Mouse (Mus musculus) 3T3-L1 (cell line): ENCODE results near the gene D030056L22Rik.

Experiments used
- DNase-seq: peaks from one replicate; pipeline ENCODE4 v3.0.0-alpha.2; 2015; ENCODE audit warnings: low read depth, low spot score

D030056L22Rik gene

DNA sequence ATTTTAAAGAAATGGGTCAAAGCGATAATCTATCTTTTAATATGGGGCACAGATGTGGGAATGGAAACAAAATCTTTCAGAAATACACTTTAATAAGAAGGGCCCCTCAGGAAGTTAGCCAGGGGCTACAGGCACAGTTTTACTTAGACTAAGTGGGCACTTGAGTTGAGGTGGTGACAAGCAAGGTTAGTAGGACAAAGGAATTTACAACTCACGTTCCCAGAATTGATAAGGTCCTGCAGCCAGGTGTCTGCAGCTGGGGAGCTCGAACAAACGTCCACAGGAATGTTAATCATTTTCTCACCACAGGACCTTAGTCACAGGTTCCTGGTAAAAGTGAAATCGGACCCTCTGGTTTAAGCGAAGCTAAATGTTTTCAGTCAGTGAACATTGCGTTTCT lies 18.1 kb downstream of the D030056L22Rik start:
- no peak for DNase-seq

DNA sequence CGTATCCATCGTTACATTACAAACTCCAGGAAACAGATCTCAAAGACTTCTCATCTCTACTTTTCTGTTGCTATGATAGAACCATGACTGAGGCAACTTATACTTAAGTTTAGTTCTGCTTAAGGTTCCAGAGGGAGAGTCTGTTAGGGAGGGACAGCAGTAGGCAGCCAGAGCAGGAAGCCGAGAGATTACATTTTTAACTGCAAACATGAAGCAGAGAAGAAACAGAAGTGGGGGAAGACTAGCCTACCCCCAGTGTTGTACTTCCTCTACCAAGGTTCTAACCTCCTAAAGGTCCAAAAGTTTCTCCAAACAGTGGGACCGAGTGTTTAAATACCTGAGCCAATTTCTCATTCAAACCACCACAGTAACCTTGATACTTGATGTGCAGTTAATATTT lies 22.9 kb downstream of the D030056L22Rik start:
- no peak for DNase-seq

DNA sequence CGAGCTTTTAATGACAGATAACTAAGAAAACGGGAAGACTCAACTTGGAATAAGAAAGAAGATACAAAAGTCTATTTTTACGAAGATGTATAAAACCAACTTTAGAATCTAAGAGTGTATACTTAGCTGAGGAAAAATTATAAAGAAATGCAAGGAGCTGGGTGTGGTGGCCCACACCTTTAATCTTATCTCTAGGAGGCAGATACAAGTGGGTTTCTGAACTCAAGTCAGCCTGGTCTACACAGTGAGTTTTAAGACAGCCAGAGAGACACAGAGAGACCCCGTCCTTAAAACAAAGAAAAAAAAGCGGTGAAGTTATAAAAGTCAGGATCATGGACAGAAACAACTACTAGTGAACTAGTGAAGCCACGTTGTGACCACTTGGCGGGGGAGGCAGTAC lies 26.2 kb downstream of the D030056L22Rik start:
- no peak for DNase-seq

DNA sequence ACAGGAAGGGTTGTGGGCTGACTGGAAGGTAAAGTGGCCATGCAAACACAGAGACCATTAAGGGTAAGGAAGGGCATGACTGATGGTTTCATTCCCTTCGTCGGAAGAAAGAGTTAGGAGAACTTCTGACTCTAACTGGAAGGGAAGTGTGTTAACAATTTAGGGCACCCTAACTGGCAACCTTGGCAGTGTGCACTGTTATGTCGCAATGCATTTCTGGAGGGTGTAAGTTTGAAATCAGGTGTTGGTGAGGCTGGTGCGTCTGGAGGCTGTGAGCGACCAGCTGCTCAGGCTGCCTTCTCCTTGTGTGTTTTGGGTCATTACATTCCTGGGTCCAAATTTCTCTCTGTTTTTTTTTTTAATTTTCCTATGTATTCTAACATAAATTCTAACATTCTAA lies 31.0 kb downstream of the D030056L22Rik start:
- DNase-seq: no peak

DNA sequence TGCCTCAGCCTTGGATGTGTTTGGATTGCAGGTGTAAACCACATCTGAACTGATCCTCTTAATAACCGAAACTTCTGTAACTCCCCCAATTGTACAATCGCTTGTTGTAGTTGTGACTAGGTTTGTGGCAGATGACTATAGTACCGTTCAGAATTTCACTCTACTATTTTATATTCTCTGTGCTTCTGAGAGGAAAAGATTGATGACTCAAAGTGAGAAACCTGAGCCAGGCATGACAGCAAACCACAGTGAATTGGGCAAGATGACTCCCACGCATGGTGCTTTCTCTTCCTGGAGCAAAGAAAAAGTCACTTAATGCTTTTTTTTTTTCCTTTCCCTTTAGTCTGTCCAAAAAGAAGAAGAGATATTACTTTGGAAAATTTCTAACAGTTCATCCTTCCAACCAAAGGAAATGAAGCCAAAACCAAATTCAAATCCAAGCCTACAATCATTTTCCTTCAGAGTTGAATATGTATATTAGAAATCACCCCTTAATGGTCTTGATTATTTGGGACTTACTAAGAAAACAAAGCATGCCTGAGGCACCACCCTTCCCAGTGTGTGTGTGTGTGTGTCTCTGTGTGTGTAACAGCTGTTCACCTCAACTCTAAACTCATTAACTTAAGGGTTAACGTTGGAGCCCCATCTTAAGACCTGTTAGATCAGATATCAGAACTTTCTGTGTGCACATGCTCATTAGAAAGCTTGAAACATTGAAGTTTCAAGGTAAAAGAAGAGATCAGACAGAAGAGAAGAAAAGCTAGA lies 33.8 kb downstream of the D030056L22Rik start:
- DNase-seq: peak; percentile 97

DNA sequence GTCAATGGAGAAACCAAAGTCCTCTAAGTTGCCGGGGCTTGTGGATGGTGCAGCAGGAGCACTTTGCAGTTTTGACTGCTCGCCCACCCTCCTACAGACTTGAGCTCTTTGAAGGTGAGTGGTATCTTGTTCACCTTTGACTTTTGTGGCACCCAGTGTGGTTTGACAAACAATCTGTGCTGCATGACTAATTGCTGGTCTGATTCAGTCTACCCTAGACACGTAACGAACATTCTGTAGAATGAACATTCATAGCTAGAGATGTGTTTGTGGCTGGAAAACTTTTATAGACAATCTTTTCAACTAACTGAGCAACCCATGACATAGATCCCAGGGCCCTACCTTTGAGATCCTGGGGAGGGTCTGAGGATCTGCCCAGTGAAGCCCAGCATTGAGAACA lies 34.4 kb downstream of the D030056L22Rik start:
- peak; percentile 69 for DNase-seq

DNA sequence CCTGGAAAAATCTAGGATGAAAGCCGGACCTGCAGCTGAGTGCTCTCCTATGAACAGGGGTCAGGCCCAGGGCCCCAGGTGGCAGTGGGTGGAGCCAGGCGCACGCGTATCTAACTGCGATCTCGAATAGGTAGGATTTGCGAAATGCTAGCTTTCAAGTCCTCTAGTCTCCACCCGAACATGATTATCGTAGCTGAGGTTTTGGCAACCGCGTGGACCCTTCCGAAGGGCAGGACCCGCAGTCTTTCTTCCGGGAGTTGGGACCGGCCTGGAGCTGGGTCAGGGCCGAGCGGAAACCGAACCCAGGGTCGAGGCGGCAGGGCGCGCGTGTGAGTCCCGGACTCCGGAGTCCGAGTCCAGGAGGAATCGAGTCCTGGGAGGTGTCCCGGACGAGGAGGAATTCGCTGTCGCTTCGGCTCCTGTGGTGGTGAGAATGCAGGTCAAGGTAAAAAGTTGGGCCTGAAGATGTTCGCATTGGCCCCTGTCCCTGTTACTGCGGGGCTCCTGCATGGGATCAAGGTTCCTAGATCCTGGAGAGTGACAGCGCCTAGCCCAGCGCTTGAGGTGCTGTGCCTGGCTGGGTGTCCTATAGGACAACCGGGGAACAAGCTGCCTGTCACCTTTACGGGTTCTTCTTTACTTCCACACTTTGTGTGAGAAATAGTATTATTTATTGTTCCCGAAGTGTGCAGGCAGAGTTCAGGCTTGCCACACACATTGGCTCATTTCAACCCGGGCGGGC lies 36.8 kb downstream of the D030056L22Rik start, which contains the start of gene Trpm6:
TSS of gene Trpm6 (plus strand) at position 386 of the 742 bp plus-strand sequence.
- DNase-seq: no peak

DNA sequence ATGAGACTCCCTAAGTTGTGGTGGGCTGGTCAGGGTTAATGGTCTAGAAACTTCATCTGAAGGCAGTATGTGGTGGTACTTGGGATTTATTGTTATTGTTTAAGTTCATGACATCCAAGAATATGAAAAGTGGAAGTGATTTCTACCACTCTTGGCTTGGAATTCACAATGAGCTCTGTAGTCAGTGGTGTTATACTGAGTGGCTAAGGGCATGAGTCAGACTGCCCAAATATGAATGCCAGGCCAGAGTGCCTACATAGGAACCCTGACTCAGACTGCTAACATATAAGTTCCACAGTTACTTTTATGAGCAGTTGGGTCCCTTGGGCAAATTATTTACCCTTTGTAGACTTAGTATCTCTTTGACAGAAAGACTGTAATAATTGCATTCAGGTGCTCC lies 44.2 kb downstream of the D030056L22Rik start:
- DNase-seq: peak; percentile 81

DNA sequence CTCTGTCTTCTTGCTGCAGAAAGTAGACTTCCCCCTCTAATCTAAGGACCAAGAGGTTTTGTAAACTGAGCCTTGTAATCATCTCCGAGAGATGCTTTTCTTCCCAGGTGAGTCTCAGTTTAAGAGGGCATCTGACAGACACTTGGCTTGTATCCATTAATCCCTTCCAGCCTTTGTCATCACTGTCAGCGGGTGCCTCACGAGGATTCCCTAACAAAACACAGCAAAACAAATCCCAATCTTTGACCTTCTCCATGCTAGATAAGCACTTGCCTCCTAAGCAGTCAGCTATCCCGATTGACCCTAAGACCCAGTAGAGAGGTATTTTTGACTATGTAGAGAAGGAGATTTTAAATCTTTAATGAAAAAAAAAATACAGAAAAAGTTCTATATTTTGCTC lies 44.7 kb downstream of the D030056L22Rik start:
- no peak for DNase-seq

DNA sequence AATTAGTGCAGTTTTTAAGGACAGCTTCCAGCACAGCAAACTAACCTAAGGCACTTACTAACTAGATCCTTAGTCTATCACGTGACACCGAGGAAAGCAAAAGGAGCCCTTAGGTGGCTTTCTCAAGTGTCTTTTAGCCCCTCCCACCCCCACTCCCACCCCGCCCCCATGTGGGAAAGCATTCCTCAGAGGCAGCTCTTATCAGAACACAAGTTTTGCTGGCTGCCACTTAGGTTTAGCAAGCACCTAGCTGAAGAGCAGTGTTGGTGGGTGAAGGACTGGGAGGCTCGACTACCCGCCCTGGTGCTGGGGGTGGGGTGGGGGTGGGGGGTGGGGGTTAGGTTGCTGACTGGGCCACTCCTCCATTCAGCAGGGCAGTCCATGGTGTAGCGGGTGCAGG lies 45.3 kb downstream of the D030056L22Rik start:
- peak; percentile 32 for DNase-seq

DNA sequence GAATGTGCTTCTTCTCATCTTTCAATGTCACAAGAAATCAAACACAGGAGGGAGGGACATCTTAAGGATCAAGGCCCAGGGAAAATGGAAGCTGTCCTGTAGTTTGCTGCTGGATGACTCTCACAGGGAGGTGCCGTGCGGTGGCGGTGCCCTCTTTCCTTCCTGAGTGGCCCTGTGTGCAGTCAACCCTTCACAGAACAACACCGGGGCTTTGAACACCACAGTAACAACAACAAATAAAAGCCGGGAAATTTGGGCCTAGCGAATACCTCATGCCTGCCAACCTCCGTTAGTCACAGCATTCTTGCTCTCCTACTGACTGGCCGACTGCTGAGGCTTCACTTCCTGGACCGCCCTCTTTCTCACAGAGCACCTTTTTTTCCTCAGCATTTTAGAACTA lies 45.9 kb downstream of the D030056L22Rik start:
- DNase-seq: peak; percentile 90

DNA sequence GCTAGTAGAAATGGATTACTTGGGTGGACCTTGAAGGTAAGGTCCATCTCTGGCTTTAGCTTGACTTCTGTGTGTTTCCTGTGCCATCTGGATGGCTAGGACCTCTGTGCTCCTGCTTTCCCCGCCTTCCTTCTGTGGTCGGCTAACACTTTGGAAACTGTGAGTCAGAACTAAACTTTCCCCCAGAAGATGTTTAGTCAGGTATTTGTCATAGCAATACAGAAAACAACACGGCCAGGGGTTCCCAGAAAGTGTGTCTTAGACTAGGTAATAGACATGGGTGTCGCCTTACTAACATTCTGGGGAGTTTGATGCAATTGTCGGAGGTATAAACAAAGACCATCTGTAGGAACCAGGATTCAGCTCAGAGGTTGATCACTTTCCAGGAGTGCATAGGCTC lies 53.4 kb downstream of the D030056L22Rik start:
- peak; percentile 97 for DNase-seq
